Mouse (Mus musculus) megakaryocyte, embryonic 14.5 days (primary cell): ENCODE measurements at regions not wholly inside any gene's neighbourhood (a gene's known extent, or its start where the extent isn't known, plus 50 kb on each side); places are given as distances from the start of the nearest gene placed in this dataset.

Source experiments
- FLI1 ChIP-seq: IDR thresholded peaks from 2 replicates; pipeline ENCODE4 v1.6.1; 2012; ENCODE audit warnings: low read length, inconsistent platforms, mixed read lengths
- GATA1 ChIP-seq: IDR thresholded peaks from 3 replicates; pipeline ENCODE4 v1.6.1; 2012; ENCODE audit warnings: mixed read lengths, low read length, inconsistent platforms, borderline replicate concordance

DNA sequence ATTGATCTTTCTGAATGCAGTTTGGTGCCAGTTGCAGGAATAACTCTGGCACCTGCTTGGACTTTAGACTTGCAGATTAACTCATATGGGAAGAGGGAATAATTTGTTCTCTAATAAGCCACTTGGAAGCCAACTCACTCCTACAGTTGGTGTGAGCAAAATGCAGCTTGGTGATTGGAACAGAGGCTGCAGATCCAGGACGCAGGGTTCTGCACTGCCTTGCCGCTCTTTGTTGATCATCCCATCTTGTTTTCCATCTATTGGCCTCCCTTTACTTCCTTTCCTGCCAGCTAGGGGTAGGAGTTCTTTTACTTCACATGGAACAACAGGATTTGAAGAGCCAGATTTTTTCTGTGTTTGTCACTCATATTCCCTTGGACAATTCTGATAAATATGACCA is 120.9 kb upstream of the 1700012A03Rik start:
- TF ChIP-seq FLI1 = no peak
- no peak for TF ChIP-seq GATA1
